Mouse (Mus musculus) MEL (cell line): ENCODE data around the gene Naa35. TPM values are rescaled to one million over a fixed set of nuclear protein-coding genes. Genes with fewer than 3 reads are reported as not detected.

Experiments used
- DNase-seq: peaks from one replicate; pipeline ENCODE4 v3.0.0; 2011; ENCODE audit warnings: low read depth, low spot score
- H3K27ac ChIP-seq: 2 replicates; pipeline ENCODE4 v1.5.1; 2012; ENCODE audit warnings: low read depth, mild to moderate bottlenecking, control low read depth, low read length, moderate library complexity; ENCODE audit not compliant: control insufficient read depth
- H3K27me3 ChIP-seq, 2 experiments: fragments of 150-350 bp in 1 of 2; sonication (generic) in 1 of 2; 2 replicates each; pipeline ENCODE4 v1.6.1; 2012; ENCODE audit warnings: low read length in 2 of 2, mild to moderate bottlenecking in 2 of 2, improper control_type of control experiment in 1 of 2, moderate library complexity in 1 of 2; ENCODE audit not compliant: insufficient read depth in 2 of 2, control insufficient read depth in 1 of 2
- H3K36me3 ChIP-seq, 2 experiments: 2 replicates each; pipeline ENCODE4 v1.6.1; 2012 to 2014; ENCODE audit warnings: low read length in 2 of 2, improper control_type of control experiment in 1 of 2, inconsistent platforms in 1 of 2, mild to moderate bottlenecking in 1 of 2; ENCODE audit not compliant: insufficient read depth in 2 of 2, control insufficient read depth in 1 of 2
- H3K4me1 ChIP-seq, 2 experiments: fragments of 150-350 bp in 1 of 2; sonication (generic) in 1 of 2; 2 replicates each; pipeline ENCODE4 v1.6.1; 2012; ENCODE audit warnings: low read length in 2 of 2, improper control_type of control experiment in 1 of 2, mild to moderate bottlenecking in 1 of 2; ENCODE audit not compliant: insufficient read depth in 2 of 2, control insufficient read depth in 1 of 2
- H3K4me3 ChIP-seq, 2 experiments: fragments of 150-350 bp in 1 of 2; sonication (generic) in 1 of 2; 2 replicates each; pipeline ENCODE4 v1.5.1; 2012; ENCODE audit warnings: low read depth in 2 of 2, low read length in 2 of 2, mild to moderate bottlenecking in 2 of 2, moderate library complexity in 2 of 2, control low read depth in 1 of 2, improper control_type of control experiment in 1 of 2; ENCODE audit not compliant: control insufficient read depth in 1 of 2, insufficient read depth in 1 of 2
- H3K79me2 ChIP-seq: 2 replicates; pipeline ENCODE4 v1.6.1; 2012; ENCODE audit warnings: mild to moderate bottlenecking, low read length, moderate library complexity; ENCODE audit not compliant: control insufficient read depth, poor library complexity, insufficient read depth
- H3K9ac ChIP-seq: 2 replicates; pipeline ENCODE4 v1.6.1; 2012; ENCODE audit warnings: low read depth, mild to moderate bottlenecking, control low read depth, low read length, moderate library complexity; ENCODE audit not compliant: control insufficient read depth, poor library complexity, severe bottlenecking
- H3K9me3 ChIP-seq: fragments of 150-350 bp; sonication (generic); replicated peaks from 2 replicates; pipeline ENCODE4 v1.6.1; 2012; ENCODE audit warnings: mild to moderate bottlenecking, low read length, improper control_type of control experiment, moderate library complexity; ENCODE audit not compliant: insufficient read depth
- CHD2 ChIP-seq: IDR thresholded peaks from 2 replicates; pipeline ENCODE4 v1.6.1; 2011; ENCODE audit warnings: low read length, improper control_type of control experiment
- E2F4 ChIP-seq: IDR thresholded peaks from 2 replicates; pipeline ENCODE4 v1.6.1; 2011; ENCODE audit warnings: low read depth, low read length, improper control_type of control experiment, borderline replicate concordance
- ELF1 ChIP-seq: IDR thresholded peaks from 2 replicates; pipeline ENCODE4 v1.6.1; 2014; ENCODE audit warnings: low read depth, mild to moderate bottlenecking, inconsistent platforms, low read length, improper control_type of control experiment, moderate library complexity
- GATA1 ChIP-seq: IDR thresholded peaks from 2 replicates; pipeline ENCODE4 v1.6.1; 2011; ENCODE audit warnings: low read depth, low read length, improper control_type of control experiment
- HCFC1 ChIP-seq: IDR thresholded peaks from 2 replicates; pipeline ENCODE4 v1.6.1; 2012; ENCODE audit warnings: low read depth, mild to moderate bottlenecking, inconsistent platforms, low read length, improper control_type of control experiment, moderate library complexity
- KAT2A ChIP-seq: conservative IDR thresholded peaks from 2 replicates; pipeline ENCODE4 v1.6.1; 2012; ENCODE audit warnings: low read depth, low read length, improper control_type of control experiment, inconsistent platforms
- MAX ChIP-seq: IDR thresholded peaks from 2 replicates; pipeline ENCODE4 v1.6.1; 2011; ENCODE audit warnings: low read length, improper control_type of control experiment
- MAZ ChIP-seq: IDR thresholded peaks from 2 replicates; pipeline ENCODE4 v1.6.1; 2012; ENCODE audit warnings: low read depth, mild to moderate bottlenecking, inconsistent platforms, low read length, improper control_type of control experiment
- MYB ChIP-seq: IDR thresholded peaks from 2 replicates; pipeline ENCODE4 v1.6.1; 2011; ENCODE audit warnings: mild to moderate bottlenecking, low read depth, low read length, improper control_type of control experiment
- NELFE ChIP-seq: IDR thresholded peaks from 2 replicates; pipeline ENCODE4 v1.6.1; 2011; ENCODE audit warnings: low read depth, low read length, improper control_type of control experiment
- NRF1 ChIP-seq: IDR thresholded peaks from 2 replicates; pipeline ENCODE4 v1.6.1; 2014; ENCODE audit warnings: low read depth, mild to moderate bottlenecking, inconsistent platforms, low read length, improper control_type of control experiment, moderate library complexity; ENCODE audit not compliant: poor library complexity, insufficient read depth, severe bottlenecking
- POLR2AphosphoS2 ChIP-seq: IDR thresholded peaks from 2 replicates; pipeline ENCODE4 v1.6.1; 2011; ENCODE audit warnings: low read length, improper control_type of control experiment
- POLR2AphosphoS5 ChIP-seq: IDR thresholded peaks from 2 replicates; pipeline ENCODE4 v1.6.1; 2012; ENCODE audit warnings: low read depth, borderline replicate concordance, mild to moderate bottlenecking, inconsistent platforms, low read length, moderate library complexity, mixed read lengths
- RCOR1 ChIP-seq: IDR thresholded peaks from 2 replicates; pipeline ENCODE4 v1.6.1; 2012; ENCODE audit warnings: low read depth, mild to moderate bottlenecking, inconsistent platforms, low read length, improper control_type of control experiment
- USF2 ChIP-seq, 2 experiments: IDR thresholded peaks; 2 replicates each; pipeline ENCODE4 v1.6.1; 2011 to 2012; ENCODE audit warnings: improper control_type of control experiment in 2 of 2, low read length in 2 of 2, borderline replicate concordance in 1 of 2, inconsistent platforms in 1 of 2, low read depth in 1 of 2, mild to moderate bottlenecking in 1 of 2; ENCODE audit not compliant: insufficient read depth in 1 of 2
- ZC3H11A ChIP-seq: IDR thresholded peaks from 2 replicates; pipeline ENCODE4 v1.6.1; 2012; ENCODE audit warnings: low read depth, mild to moderate bottlenecking, inconsistent platforms, low read length, improper control_type of control experiment
- ZKSCAN1 ChIP-seq: IDR thresholded peaks from 2 replicates; pipeline ENCODE4 v1.6.1; 2012; ENCODE audit warnings: low read depth, mild to moderate bottlenecking, inconsistent platforms, low read length, improper control_type of control experiment, moderate library complexity
- polyA plus RNA-seq, 2 experiments: library from polyadenylated mRNA; stranded (reverse) in 1 of 2; unstranded in 1 of 2; fragments of >175 nt in 1 of 2; fragments of >200 nt in 1 of 2; gene quantifications; 2 replicates each; pipeline versions ENCODE4 v1.2.1 to v1.2.4; 2012; ENCODE audit warnings: low replicate concordance in 2 of 2, low read depth in 1 of 2; ENCODE audit not compliant: insufficient read length in 2 of 2, insufficient read depth in 1 of 2, missing spikeins in 1 of 2
- total RNA-seq: library from RNA; depleted of rRNA; stranded (reverse); fragments of 300-350 nt; gene quantifications from 2 replicates; pipeline ENCODE4 v1.2.3, GENCODE M21; 2012

Gene Naa35
- total and polyA plus RNA-seq, 3 experiments, result 19.5 to 44.4 TPM; not detected in 1

DNA sequence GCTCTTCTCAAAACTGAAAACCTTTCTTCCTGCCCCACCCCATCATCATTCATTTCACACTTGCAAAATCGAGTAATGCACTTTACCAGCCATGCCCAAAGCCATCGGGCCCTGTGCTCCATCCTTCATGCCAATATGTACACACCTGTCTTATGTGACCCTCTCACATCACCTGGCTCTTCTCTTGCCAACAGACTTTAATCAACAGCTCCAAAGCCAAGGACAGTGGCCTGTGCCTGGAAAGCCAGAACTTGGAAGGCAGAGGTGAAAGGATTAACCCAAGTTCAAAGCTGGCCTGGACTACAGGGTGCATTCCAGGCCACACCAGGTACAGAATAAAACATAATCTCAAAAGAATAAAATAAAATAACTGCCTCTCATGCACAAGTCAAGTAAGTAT is 48.4 kb upstream of the Naa35 start:
- no peak overlapping the region for H3K27ac ChIP-seq
- H3K9ac ChIP-seq, result no peak overlapping the region
- no peak overlapping the region for H3K4me3 ChIP-seq
- no peaks in the 10 kb centered on the region for H3K79me2 ChIP-seq
- no peaks in the 10 kb centered on the region for H3K27me3 ChIP-seq
- TF ChIP-seq E2F4 (no peak), ZKSCAN1 (no peak), USF2 (IDR thresholded peaks at IDR 0.05; ENCODE audit: borderline replicate concordance in 1 of 2, insufficient read depth in 1 of 2, low read depth in 1 of 2, low read length in 2 of 2) (no peak), NRF1 (no peak), ZC3H11A (no peak), RCOR1 (no peak), POLR2AphosphoS2 (no peak), KAT2A (no peak), ELF1 (no peak), NELFE (no peak), MAZ (no peak), CHD2 (no peak), MYB (no peak), HCFC1 (no peak), POLR2AphosphoS5 (no peak), GATA1 (no peak)
- H3K4me1 ChIP-seq, result no peaks in the 10 kb centered on the region
- DNase-seq, result no peak
- peaks cover 0 to 10% of the 10 kb centered on the region in 2 experiments; a peak in 2 of 4 replicates for H3K36me3 ChIP-seq
- H3K9me3 ChIP-seq, result no peaks in the 10 kb centered on the region

DNA sequence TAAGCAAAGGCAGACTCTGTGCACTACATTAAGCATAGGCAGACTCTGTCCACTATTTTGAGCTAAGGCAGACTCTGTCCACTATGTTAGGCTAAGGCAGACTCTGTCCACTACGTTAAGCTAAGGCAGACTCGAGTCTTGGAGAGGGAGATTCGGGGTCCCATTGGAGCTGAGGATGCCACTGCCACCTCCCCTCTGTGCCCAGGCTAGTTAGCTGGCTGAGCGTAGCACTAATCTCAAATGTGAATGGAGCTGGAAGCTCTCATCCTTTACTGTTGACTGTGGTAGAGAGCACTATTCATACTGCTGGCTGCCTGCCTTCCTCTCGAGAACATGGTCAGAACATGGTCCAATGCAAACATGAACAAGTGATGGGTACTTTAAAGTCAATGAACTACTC is 46.4 kb upstream of the Naa35 start:
- no peak for TF ChIP-seq MAX
- H3K9me3 ChIP-seq, result no peaks in the 10 kb centered on the region
- H3K36me3 ChIP-seq, result peaks cover 0 to 6% of the 10 kb centered on the region in 2 experiments; a peak in 2 of 4 replicates

More for the DNA sequence above, 46.4 kb upstream of the Naa35 start:
- no peak for DNase-seq
- no peak overlapping the region for H3K27ac ChIP-seq
- H3K27me3 ChIP-seq, result no peaks in the 10 kb centered on the region
- no peak overlapping the region for H3K4me3 ChIP-seq
- 0 out of 2 replicates have a peak, but pooled peaks cover 1% of the 10 kb centered on the region for H3K79me2 ChIP-seq
- no peak overlapping the region for H3K9ac ChIP-seq
- no peaks in the 10 kb centered on the region for H3K4me1 ChIP-seq
